Mouse (Mus musculus): Measurements from ENCODE around the gene Dalrd3. TPM values are rescaled to one million over a fixed set of nuclear protein-coding genes. Genes with fewer than 3 reads are reported as not detected.
A peak's percentile ranks its signal among the peaks of the same experiment; 100 is the strongest.

Gene Dalrd3
- polyA plus RNA-seq, 1 experiment from 2014 or later, result 176 TPM

GRCm38 (mm10) chr9:108577025-108577424 lies 7.3 kb downstream of the Dalrd3 start:
- Histone ChIP-seq H3K27me3 (ENCODE audit: control insufficient read depth, insufficient read depth, low read length) (no peaks in the 10 kb centered on the region), H3K27ac (ENCODE audit: low read depth, low read length) (no peak overlapping the region), H3K4me2 (ENCODE audit: low read depth, low read length, severe bottlenecking) (peak overlapping the region; percentile 62), H3K4me3 (ENCODE audit: low read depth, low read length) (peak overlapping the region; percentile 85), H3K9me3 (ENCODE audit: control insufficient read depth, low read length) (no peaks in the 10 kb centered on the region), H3K4me1 (replicated peaks; ENCODE audit: control insufficient read depth, insufficient read depth, low read length) (peaks cover 29% of the 10 kb centered on the region), H3K36me3 (ENCODE audit: control insufficient read depth, insufficient read depth, low read length) (peaks cover 15% of the 10 kb centered on the region; the same call in 1 of the 2 replicates), H3K9ac (ENCODE audit: low read length) (peak overlapping the region; percentile 87; the same call in 1 of the 2 replicates)
- ATAC-seq (replicated peaks; ENCODE audit: low FRiP score) (no peak), DNase-seq (ENCODE audit: low spot score) (no peak)
- WGBS, result 55% methylated on average over 6 of the region's 6 CpGs

GRCm38 (mm10) chr9:108577934-108578544 lies 8.4 kb downstream of the Dalrd3 start:
- Histone ChIP-seq H3K9ac (ENCODE audit: low read length) (peak overlapping the region; percentile 87), H3K36me3 (ENCODE audit: control insufficient read depth, insufficient read depth, low read length) (peaks cover 8% of the 10 kb centered on the region; the same call in 1 of the 2 replicates), H3K27ac (ENCODE audit: low read depth, low read length) (peak overlapping the region; percentile 97), H3K4me2 (ENCODE audit: low read depth, low read length, severe bottlenecking) (peak overlapping the region; percentile 62), H3K9me3 (ENCODE audit: control insufficient read depth, low read length) (no peaks in the 10 kb centered on the region), H3K4me1 (replicated peaks; ENCODE audit: control insufficient read depth, insufficient read depth, low read length) (peaks cover 29% of the 10 kb centered on the region), H3K27me3 (ENCODE audit: control insufficient read depth, insufficient read depth, low read length) (no peaks in the 10 kb centered on the region), H3K4me3 (ENCODE audit: low read depth, low read length) (peak overlapping the region; percentile 85)
- DNase-seq (ENCODE audit: low spot score), result no peak
- no peak; the same call in none of the 2 replicates for ATAC-seq (replicated peaks; ENCODE audit: low FRiP score)
- WGBS, result 0% methylated on average over 24 of the region's 24 CpGs

- ATAC-seq (replicated peaks; ENCODE audit: low FRiP score), result peak; percentile 97
- Histone ChIP-seq H3K4me1 (replicated peaks; ENCODE audit: control insufficient read depth, insufficient read depth, low read length) (peaks cover 25% of the 10 kb centered on the region), H3K9me3 (ENCODE audit: control insufficient read depth, low read length) (no peaks in the 10 kb centered on the region), H3K36me3 (ENCODE audit: control insufficient read depth, insufficient read depth, low read length) (peaks cover 3% of the 10 kb centered on the region; the same call in 1 of the 2 replicates), H3K27ac (ENCODE audit: low read depth, low read length) (peak within 1 kb of the TSS; percentile 97), H3K27me3 (ENCODE audit: control insufficient read depth, insufficient read depth, low read length) (no peaks in the 10 kb centered on the region), H3K9ac (ENCODE audit: low read length) (peak within 1 kb of the TSS; percentile 87), H3K4me3 (ENCODE audit: low read depth, low read length) (peak within 1 kb of the TSS; percentile 85), H3K4me2 (ENCODE audit: low read depth, low read length, severe bottlenecking) (peak within 1 kb of the TSS; percentile 62)
- 4% methylated on average over 50 of the region's 51 CpGs for WGBS
- peak; percentile 98 for DNase-seq (ENCODE audit: low spot score)
Observed at GRCm38 (mm10) chr9:108578545-108579343, 9.1 kb downstream of the Dalrd3 start, which contains the start of gene Wdr6. TSS of gene Wdr6 (minus strand) at chr9:108578739.

GRCm38 (mm10) chr9:108579344-108579690 lies 9.6 kb downstream of the Dalrd3 start:
- peak overlapping the region; percentile 85 for H3K4me3 ChIP-seq (ENCODE audit: low read depth, low read length)
- DNase-seq (ENCODE audit: low spot score) (no peak), ATAC-seq (replicated peaks; ENCODE audit: low FRiP score) (no peak)
- H3K27ac ChIP-seq (ENCODE audit: low read depth, low read length), result peak overlapping the region; percentile 88; the same call in 1 of the 2 replicates
- H3K36me3 ChIP-seq (ENCODE audit: control insufficient read depth, insufficient read depth, low read length), result peaks cover 3% of the 10 kb centered on the region; the same call in 1 of the 2 replicates
- H3K27me3 ChIP-seq (ENCODE audit: control insufficient read depth, insufficient read depth, low read length), result no peaks in the 10 kb centered on the region
- WGBS, result 73% methylated on average over 5 of the region's 5 CpGs
- no peaks in the 10 kb centered on the region for H3K9me3 ChIP-seq (ENCODE audit: control insufficient read depth, low read length)
- peak overlapping the region; percentile 87 for H3K9ac ChIP-seq (ENCODE audit: low read length)
- H3K4me1 ChIP-seq (replicated peaks; ENCODE audit: control insufficient read depth, insufficient read depth, low read length), result peaks cover 21% of the 10 kb centered on the region
- H3K4me2 ChIP-seq (ENCODE audit: low read depth, low read length, severe bottlenecking), result peak overlapping the region; percentile 62

GRCm38 (mm10) chr9:108587571-108588180 lies 18.0 kb downstream of the Dalrd3 start:
- WGBS, result 1% methylated on average over 14 of the region's 14 CpGs
- H3K9ac ChIP-seq (ENCODE audit: low read length), result peak overlapping the region; percentile 54
- peak overlapping the region; percentile 98 for H3K27ac ChIP-seq (ENCODE audit: low read depth, low read length)
- H3K4me1 ChIP-seq (replicated peaks; ENCODE audit: control insufficient read depth, insufficient read depth, low read length), result peaks cover 32% of the 10 kb centered on the region
- H3K4me2 ChIP-seq (ENCODE audit: low read depth, low read length, severe bottlenecking), result peak overlapping the region; percentile 53
- H3K4me3 ChIP-seq (ENCODE audit: low read depth, low read length), result peak overlapping the region; percentile 18; the same call in 1 of the 2 replicates
- H3K9me3 ChIP-seq (ENCODE audit: control insufficient read depth, low read length), result no peaks in the 10 kb centered on the region
- no peaks in the 10 kb centered on the region for H3K36me3 ChIP-seq (ENCODE audit: control insufficient read depth, insufficient read depth, low read length)
- DNase-seq (ENCODE audit: low spot score), result peak; percentile 93
- no peaks in the 10 kb centered on the region for H3K27me3 ChIP-seq (ENCODE audit: control insufficient read depth, insufficient read depth, low read length)
- ATAC-seq (replicated peaks; ENCODE audit: low FRiP score), result peak; percentile 98

GRCm38 (mm10) chr9:108589229-108589628 lies 19.5 kb downstream of the Dalrd3 start:
- no peak overlapping the region for H3K4me3 ChIP-seq (ENCODE audit: low read depth, low read length)
- H3K27ac ChIP-seq (ENCODE audit: low read depth, low read length), result peak overlapping the region; percentile 98
- no peak overlapping the region for H3K9ac ChIP-seq (ENCODE audit: low read length)
- peaks cover 32% of the 10 kb centered on the region for H3K4me1 ChIP-seq (replicated peaks; ENCODE audit: control insufficient read depth, insufficient read depth, low read length)
- no peak for ATAC-seq (replicated peaks; ENCODE audit: low FRiP score)
- DNase-seq (ENCODE audit: low spot score), result no peak
- 75% methylated on average over 5 of the region's 5 CpGs for WGBS
- no peak overlapping the region for H3K4me2 ChIP-seq (ENCODE audit: low read depth, low read length, severe bottlenecking)
- no peaks in the 10 kb centered on the region for H3K27me3 ChIP-seq (ENCODE audit: control insufficient read depth, insufficient read depth, low read length)
- no peaks in the 10 kb centered on the region for H3K9me3 ChIP-seq (ENCODE audit: control insufficient read depth, low read length)
- H3K36me3 ChIP-seq (ENCODE audit: control insufficient read depth, insufficient read depth, low read length), result no peaks in the 10 kb centered on the region

GRCm38 (mm10) chr9:108591462-108591861 lies 21.8 kb downstream of the Dalrd3 start:
- Histone ChIP-seq H3K9ac (ENCODE audit: low read length) (no peak overlapping the region), H3K4me3 (ENCODE audit: low read depth, low read length) (no peak overlapping the region), H3K4me2 (ENCODE audit: low read depth, low read length, severe bottlenecking) (no peak overlapping the region), H3K27ac (ENCODE audit: low read depth, low read length) (no peak overlapping the region), H3K9me3 (ENCODE audit: control insufficient read depth, low read length) (no peaks in the 10 kb centered on the region), H3K36me3 (ENCODE audit: control insufficient read depth, insufficient read depth, low read length) (no peaks in the 10 kb centered on the region), H3K27me3 (ENCODE audit: control insufficient read depth, insufficient read depth, low read length) (no peaks in the 10 kb centered on the region), H3K4me1 (replicated peaks; ENCODE audit: control insufficient read depth, insufficient read depth, low read length) (peaks cover 26% of the 10 kb centered on the region)
- ATAC-seq (replicated peaks; ENCODE audit: low FRiP score) (no peak), DNase-seq (ENCODE audit: low spot score) (no peak)
- 91% methylated on average over 4 of the region's 4 CpGs for WGBS

GRCm38 (mm10) chr9:108594354-108594753 lies 24.7 kb downstream of the Dalrd3 start:
- Histone ChIP-seq H3K27ac (ENCODE audit: low read depth, low read length) (no peak overlapping the region), H3K4me3 (ENCODE audit: low read depth, low read length) (no peak overlapping the region), H3K27me3 (ENCODE audit: control insufficient read depth, insufficient read depth, low read length) (no peaks in the 10 kb centered on the region), H3K4me1 (replicated peaks; ENCODE audit: control insufficient read depth, insufficient read depth, low read length) (peaks cover under 1% of the 10 kb centered on the region; the same call in 1 of the 2 replicates), H3K9me3 (ENCODE audit: control insufficient read depth, low read length) (no peaks in the 10 kb centered on the region), H3K4me2 (ENCODE audit: low read depth, low read length, severe bottlenecking) (no peak overlapping the region), H3K36me3 (ENCODE audit: control insufficient read depth, insufficient read depth, low read length) (no peaks in the 10 kb centered on the region), H3K9ac (ENCODE audit: low read length) (no peak overlapping the region)
- DNase-seq (ENCODE audit: low spot score) (no peak), ATAC-seq (replicated peaks; ENCODE audit: low FRiP score) (no peak)
- 88% methylated on average over 3 of the region's 3 CpGs for WGBS
